Mouse (Mus musculus): ENCODE measurements around the gene Cdc7.

GRCm38 (mm10) chr5:107002091-107002416, 37.9 kb downstream of the Cdc7 start:
- TF ChIP-seq POLR2A (IDR thresholded peaks at IDR 0.05; ENCODE audit: control insufficient read depth, low read depth, low read length): no peak
- no peak for TF ChIP-seq CTCF (IDR thresholded peaks at IDR 0.05; ENCODE audit: control insufficient read depth, insufficient read depth, insufficient replicate concordance, low read depth, low read length)

Measured in testis, adult 2 months (tissue).